Mouse (Mus musculus): ENCODE results near the gene Pgap3.

The Pgap3 gene

DNA sequence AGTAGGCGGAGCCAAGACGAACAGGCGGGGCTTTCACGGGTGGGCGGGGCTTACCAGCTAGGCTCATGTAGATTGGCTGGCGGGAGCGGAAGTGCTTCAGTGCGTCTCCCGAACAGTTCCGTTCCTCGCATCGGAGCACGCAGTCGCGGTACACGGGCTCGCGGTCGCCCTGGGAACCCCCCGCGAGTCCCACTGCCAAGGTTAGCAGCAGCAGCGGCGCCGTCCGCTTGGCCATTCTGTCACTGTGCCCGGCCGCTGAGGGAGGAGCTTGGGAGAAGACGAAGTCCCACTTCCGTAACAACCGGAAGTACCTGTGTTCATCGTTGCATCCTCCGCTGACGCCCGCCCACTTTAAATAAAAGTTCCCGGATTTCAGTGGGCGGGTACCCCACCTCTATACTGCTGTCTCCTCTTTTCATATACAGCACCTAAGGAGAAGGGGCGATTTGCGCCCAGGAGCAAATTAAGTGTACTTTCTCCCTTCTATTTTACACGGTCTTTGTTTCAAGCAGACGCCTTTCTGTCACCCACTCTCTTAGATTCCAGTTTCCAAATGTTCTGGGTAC lies at the start of gene Pgap3:
TSS of gene Pgap3 (minus strand) at position 330 of the 566 bp plus-strand sequence.
- peak; percentile 89 for DNase-seq

DNA sequence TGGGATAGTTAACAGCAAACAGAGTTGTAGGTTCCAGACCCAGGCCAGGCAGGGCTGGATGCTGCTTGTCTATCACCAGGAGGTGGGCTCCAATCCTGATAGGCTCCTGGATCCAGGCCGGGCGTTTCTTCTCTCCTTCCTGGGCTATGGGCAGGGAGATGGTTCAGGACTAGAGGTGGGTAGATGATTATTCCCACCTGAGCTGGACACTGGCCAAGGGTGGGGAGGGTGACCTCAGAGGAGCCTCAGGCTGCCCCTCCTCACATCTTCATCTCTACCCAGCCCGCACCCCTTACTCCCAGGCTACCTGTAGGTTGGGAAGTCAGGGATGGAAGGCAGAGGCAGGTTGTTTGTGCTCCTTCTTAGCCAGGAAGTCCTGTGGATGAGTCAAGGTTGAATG lies 49.1 kb upstream of the Pgap3 start:
- no peak for DNase-seq

DNA sequence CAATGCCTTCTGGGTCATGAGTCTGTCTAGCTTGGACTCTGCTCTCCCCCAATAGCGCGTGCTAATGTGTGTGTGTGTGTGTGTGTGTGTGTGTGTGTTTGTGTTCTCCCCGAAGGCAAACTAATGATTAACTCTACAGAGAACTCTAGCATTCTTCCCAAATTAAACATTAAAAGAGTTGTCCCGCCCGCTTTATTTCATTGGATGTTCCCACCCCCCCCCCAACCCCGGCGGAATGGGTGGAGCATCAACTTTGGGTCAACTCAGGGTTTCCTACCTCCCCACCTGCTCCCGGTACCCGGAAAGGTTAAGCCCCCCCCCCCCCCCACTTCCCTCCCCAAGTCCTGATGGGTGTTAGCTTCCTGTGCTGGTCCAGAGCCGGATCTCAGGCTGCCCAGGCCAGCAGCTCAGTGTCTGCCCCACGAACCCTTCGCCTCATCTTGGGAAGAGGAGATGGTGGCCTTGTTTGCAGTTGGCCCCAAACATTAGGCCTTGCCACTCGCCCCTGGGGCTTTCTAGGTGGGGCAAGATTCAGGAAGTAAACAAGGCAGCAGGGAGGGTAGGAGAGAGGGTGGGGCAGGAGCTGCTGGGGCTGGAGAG lies 48.0 kb upstream of the Pgap3 start:
- no peak for DNase-seq

DNA sequence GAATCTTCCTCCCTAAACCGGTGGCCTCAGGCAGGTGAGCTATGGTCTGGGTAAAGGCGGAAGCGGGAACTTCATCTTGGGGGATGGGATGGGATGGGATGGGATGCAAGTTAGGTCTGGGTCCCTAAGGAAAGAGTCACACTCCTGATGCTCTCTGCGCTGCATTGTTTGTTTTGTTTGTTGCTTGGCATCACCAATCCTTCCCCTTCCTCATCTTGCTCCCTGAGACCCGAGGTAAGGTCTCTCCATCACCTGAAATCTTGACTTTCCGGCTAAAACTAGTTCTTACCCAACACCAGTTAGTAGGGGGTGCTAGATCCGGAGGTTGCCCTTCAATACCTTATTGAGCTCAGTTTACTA lies 47.2 kb upstream of the Pgap3 start:
- no peak for DNase-seq

DNA sequence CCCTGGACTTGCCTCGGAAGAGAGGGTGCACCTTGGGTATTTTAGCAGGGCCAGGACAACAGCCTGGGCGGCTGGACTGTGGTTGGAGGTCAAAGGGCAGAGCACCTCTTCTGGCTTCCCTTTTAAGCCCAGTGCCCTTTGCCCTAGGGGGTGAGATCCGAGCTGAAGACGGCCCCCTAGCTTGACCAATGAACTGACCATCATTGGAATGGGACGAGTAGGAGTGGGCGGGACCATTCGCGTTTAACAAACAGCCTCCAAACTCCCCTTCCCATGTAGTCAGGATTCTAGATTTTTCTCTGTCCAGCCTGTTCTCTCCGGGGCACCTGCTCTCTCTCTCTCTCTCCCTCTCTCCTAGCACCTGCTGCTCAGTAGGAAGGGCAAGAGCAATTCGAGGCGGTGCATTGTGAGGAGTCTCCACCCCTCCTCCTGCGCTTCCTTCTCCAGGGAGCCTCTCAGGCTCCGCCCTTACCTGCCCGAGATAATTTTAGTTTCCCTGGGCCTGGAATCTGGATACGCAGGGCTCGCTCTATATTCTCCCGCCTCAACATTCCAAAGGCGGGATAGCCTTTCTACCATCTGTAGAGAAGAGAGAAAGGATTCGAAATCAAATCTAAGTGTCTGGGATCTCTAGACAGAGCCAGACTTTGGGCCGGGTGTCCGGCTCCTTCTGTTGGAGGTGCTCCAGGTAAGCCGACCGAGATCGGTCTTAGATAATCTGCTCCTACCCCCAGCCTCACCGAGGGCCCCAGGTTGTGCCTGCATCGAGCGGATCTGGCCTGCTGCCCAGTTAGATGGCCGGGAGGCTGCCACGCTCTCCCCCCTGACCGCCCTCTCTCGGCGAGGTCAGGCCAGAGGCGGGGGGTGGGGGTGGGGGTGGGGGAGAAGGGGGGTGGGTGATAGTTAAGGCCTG lies 46.5 kb upstream of the Pgap3 start:
- DNase-seq = peak; percentile 63

DNA sequence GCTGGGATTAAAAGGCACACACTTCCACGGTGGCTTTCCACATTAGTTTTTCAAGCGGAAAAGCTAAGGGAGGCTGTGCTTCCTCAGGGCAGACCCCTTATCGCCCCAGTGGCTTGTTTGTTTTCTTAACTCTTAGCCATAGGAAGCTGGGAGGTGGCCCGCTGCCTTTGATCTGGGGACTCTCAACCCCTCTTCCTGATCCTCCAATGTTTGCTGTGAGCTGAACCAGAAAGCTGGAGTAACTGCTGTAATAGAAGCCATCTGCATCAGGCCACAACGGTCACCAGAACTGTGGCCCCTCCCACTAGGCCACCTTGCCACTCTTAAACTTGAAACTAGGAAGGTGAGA lies 45.9 kb upstream of the Pgap3 start, which contains the start of gene Grb7:
TSS of gene Grb7 (plus strand) at position 182 of the 349 bp plus-strand sequence.
- DNase-seq = no peak

DNA sequence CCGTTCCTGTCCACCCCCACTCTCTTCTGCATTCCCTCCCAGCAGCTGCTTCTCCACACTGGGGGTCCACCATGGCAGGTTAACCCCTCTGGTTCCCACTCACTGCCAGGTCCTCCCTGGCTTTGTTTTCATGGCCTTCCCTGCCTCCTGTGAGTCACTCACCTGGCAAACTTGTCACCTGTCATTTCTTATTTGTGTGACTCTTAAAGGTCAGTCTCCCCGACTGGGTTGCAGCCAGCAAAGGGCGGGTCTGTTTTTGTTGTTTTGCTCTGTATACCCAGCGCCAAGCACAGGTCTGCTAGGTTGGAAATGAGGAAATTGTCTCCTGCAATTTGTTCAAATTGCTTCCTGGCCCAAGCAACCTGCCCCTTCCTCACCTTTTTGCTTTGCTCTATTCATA lies 45.4 kb upstream of the Pgap3 start:
- no peak for DNase-seq

DNA sequence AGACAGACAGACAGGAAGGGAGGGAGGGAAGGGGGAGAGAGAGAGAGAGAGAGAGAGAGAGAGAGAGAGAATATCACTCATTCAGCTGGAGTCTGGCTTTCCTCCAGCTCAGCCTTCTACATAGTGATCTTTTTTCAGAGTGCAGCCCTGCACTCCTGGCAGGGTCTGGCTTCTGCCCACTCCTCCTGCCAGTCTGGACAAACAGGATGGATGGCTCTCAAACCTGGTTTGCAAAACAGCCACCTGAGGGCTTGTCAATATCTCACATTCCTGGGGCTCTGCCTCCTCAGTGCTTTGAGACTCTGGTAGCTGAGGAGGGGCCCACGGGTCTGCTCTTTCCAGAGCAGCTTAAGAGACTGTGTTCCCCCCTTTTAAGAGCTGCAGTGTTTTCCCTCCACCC lies 44.9 kb upstream of the Pgap3 start:
- DNase-seq = no peak

DNA sequence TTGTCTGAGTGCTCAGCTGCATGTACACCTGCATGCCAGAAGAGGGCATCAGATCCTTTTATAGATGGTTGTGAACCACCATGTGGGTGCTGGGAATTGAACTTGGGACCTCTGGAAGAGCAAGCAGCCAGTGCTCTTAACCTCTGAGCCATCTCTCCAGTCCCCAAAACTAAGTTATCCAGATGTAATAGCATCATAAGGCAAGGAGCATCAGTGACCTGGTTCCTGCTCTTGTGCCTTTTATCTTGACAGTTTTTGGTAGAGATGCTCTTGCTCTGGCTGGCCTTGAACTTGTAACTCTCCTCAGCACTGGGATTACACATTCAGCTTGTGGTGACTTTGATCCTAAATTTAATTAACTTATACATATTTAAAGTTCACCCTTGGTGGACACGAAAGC lies 43.4 kb upstream of the Pgap3 start:
- no peak for DNase-seq

DNA sequence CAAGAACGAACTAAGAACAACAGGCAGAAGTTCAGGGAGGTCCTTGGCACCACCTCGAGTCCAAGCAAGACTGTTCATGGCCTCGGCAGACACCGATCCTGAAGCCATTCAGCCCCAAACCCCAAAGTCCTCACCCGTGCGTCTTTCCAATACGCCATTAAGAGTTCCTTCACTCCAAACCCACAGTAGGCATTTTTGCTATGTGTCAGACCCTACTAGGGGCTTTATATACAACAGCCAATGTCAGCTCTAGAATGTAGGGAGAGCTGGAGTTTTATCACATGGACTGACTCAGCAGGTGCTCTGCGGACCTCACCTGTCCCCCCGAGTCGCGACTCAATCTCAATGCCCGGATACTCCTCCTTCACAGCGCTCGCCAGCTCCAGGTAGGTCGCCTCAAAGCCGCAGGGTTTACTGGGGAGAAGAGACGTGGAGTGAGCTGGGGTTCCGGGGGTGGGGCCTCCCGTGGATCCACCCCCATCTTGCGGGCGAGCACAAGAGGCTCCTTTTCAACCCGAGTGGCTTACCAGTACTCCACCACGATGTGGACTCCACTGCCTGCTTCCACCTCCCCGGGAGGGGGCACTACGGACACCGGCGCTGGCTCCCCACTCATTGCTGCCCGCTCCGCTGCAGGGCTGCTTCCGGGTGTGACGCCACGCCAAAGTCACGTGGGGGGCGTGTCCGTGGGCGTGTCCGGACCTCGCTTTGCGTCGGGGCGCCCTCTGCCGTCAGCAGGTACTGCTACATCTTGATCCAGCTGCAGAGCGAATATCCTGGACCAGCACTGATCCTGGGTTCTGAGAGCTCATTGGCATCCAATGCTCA lies 38.3 kb upstream of the Pgap3 start, which contains the start of gene Mien1:
TSS of gene Mien1 (minus strand) at position 661 of the 828 bp plus-strand sequence.
- DNase-seq = peak; percentile 98

DNA sequence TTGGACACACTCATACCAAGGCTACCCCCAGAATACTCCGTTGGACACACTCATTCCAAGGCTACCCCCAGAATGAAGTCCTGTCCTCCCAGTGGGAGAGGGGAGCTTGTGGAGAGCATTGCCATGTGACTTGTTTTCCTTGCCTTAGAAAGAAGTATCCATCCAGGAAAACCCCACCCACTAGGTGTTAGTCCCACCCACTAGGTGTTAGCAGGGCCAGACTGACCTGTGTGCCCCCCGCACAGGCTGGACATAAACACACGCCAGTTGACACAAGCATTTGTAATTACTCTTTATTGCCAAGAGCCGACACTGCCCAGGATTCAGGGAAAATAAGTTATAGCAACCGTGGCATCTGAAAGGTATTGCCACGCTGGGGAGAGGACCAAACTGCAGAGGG lies 37.2 kb upstream of the Pgap3 start:
- DNase-seq = no peak

DNA sequence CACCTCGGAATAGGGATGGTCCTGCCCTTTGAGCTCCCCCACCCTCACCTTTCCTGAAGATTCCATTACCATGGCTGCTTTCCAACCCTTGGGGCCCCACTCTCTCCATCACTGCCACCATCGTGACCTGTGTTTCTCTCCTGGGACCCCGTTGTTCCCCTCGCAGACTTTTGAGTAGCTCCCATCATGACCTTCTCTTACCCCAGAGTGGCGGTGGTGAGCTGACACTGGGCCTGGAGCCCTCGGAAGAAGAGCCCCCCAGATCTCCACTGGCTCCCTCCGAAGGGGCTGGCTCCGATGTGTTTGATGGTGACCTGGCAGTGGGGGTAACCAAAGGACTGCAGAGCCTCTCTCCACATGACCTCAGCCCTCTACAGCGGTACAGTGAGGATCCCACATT lies 35.4 kb upstream of the Pgap3 start:
- no peak for DNase-seq

DNA sequence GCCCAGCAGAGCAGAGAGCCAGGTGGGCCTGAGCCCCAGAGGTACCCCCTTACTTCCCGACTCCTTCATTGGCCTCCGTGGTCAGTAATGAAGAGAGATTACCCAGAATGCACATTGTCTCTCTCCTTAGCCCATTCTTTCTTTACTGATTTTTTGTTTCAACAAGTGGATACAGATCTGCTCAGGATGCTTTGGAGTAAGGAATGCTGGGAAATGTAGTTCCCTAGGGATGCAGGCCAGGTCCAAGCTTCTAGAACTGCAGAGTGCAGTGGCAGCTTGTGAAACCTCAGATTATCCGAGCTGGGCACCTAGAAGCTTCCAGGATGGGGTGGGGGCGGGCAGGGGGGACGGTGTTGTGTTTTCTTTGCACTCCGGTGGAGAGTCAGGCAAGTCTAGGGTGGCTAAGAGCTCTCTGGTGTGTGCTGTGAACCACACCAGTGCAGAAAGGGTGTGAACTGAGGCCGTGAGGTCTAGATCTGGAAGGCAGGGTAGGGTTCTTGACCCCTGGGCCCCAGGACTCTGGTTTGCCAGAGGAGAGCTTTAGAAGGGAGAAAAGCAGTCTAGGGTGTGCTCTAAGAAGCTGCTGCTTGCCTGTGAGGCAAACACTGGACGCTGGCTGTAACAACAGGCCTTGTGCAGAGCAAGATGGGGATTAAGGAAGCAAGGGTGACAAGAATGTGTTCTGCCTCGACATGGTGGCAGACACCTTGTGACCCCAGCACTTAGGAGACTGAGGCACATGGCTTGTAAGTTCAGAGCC lies 31.6 kb upstream of the Pgap3 start:
- DNase-seq = no peak

DNA sequence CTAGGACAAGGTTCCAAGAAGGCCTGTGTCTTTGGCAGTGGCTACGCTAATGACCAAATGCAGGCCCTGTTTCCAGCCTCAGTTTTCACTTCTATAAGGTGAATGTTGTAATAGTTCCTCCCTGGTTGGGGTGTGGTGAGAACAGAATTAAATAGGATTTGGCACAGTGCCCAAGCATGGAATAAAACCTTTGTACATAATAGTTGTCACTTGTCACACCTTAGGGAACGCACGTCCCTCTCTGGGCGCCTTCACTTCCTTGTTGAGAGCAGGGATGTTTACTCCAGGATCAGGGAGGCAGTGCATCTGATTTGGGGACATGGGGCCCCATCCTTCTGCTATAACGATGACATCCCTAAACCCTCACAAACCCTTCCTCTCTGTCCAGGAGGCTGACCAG lies 28.1 kb upstream of the Pgap3 start:
- DNase-seq = no peak

DNA sequence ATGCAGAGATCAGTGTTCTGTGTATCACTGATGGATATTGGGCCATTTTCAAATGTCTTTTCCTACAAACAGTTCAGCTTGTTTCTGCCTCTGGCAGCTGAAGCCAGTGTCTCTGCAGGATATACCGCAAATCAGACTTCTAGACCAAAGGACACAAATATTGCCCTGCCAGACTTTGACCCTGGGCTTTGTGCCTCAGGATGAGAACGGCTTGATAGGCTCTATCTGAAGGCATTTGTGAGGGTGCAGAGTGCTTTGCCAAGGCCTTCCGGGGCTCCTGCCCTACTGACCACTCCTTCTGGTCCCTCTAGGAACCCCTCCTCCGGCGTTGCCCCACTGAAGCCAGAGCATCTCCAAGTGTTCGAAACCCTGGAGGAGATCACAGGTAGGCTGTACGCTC lies 26.3 kb upstream of the Pgap3 start:
- no peak for DNase-seq

DNA sequence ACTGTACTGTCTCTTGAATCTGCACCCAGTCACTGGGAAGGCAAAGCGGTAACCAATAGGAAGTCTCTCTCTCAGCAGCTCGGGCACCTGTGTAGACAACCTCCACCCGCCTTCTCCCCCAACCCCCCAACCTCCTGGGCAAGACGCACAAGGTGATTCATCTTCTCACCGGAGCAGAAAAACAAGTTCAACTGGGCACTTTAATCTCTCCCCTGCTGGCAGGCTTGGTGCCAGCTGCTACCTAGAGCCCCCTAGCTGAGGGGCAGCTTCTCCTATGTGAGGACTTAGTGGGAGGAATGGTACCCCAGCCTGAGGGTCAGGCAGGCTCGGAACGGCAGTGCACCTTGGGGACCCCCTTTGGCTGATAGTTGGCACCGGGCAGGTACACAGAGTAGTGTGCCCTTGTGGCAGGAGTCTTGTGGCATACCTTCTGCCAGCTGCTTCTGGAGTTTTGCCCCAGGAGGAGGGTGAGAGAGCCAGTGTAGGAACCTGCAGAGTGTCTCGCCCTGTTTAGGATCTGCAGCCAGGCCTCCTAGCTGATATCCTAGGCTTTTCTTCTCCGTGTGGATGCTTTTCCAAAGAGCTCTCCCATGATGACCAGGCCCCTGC lies 18.8 kb upstream of the Pgap3 start:
- no peak for DNase-seq

DNA sequence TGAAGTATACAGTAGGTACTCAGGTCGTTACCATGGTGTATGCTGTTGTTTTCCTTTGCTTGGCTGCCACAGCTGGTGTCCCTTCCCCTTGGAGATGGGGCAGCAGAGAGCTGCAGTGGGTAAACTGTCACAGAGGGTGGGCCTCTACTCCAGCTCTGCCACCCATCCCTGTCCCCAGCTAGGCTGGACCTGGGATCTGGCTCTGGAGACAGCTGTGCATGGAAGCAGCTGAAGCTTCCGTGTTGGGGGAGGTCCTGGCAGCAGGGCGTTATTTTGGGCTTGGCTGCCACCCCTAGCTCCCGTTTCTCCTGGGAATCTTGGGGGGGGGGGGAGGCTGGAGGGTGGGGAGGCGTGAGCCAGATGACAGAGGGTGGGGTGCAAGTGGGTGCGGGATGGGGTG lies 18.0 kb upstream of the Pgap3 start:
- DNase-seq = no peak

DNA sequence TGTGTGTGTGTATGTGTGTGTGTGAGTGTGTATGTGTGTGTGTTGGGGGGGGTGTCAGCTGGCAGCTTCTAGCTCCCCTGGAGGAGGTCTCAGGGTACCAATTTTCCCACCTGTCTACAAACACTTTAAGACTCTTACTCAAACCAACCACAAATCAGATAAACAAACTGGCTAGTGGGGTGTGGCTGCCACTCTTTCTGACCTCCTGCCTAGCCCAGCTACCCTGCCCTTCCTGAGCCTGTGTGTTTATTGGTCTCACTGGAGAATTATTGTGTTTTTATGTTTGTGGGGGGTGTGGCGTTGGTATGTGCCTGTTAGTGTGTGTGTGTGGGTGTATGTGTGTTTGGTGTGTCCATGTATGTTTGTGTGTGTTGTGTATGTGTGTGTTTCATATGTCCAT lies 16.8 kb upstream of the Pgap3 start:
- no peak for DNase-seq

DNA sequence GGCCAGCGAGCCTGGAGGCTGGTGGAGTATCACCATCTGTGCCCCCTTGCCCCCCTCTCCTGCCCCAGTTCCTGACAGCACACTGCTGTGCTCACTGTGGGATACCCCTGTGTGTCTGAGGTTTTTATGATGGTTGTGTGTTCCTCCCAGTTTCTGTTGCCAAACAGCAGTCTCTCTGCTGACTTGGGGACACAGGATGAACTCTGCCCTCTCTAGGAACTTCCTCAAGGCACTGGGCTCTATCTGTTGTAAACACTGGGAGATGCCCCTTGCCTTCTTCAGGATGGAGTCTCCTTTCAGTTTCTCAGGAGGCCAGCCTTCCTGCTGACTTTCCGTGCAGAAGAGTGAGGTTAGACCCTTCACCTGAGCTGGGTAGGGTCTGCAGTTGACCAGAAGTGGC lies 13.9 kb upstream of the Pgap3 start:
- no peak for DNase-seq

DNA sequence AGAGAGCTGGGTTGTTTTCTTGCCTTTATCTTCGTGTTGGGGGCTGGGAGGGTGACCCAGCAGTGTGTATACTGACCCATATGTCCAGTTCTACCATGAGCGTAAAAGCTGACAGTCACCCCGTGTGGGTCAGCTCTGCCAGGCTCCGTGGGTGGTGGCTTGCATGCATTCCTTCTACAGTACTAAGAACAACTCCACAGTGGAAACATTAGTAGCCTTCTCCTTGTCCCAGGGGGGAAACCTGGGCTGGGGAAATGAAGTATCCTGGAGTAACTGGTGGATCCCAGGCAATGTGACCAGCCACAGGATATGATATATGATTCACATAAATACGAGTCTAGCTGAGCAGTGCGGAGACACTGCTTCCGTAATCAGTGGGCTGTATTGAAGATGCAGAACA lies 13.4 kb upstream of the Pgap3 start:
- no peak for DNase-seq

DNA sequence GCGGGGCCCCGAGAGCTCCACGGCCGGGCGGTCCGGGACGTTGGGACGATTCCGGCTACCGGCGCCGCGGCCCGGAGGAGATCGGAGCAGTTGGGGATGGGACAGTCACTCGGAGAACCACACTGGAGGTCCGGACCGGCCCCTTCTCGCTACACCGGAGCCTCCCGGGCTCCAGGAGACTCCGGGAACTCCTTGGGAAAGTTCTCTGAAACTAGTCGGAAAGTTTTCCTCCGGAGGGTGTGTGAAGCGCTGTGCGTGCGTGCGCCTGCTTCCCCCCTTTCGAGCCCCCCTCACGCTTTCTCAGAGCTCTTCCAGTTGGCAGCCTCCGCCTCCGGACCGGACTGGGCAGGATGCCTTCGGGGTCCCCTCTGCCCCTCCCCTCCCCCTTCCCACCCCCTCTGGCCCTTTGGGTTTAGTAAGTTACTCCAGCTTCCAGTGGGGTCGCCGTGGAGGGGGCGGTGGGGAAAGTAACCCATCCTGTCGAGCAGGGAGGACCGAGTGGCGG lies 12.6 kb upstream of the Pgap3 start:
- no peak for DNase-seq

DNA sequence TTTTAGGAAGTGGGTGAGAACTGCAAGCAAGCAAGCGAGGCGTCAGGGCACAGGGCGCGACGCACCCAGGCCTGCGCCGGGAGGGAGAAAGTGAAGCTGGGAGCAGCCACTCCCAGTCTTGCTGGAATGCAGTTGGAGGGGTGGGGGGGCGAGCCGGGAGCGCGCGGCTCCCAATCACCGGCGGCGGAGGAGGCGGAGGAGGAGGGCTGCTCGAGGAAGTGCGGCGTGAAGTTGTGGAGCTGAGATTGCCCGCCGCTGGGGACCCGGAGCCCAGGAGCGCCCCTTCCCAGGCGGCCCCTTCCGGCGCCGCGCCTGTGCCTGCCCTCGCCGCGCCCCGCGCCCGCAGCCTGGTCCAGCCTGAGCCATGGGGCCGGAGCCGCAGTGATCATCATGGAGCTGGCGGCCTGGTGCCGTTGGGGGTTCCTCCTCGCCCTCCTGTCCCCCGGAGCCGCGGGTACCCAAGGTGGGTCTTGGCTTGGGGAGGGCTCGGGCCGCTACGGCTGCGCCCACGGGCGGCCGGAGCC lies 12.0 kb upstream of the Pgap3 start, which contains the start of gene Erbb2:
TSS of gene Erbb2 (plus strand) at position 198 of the 524 bp plus-strand sequence.
- no peak for DNase-seq
